Mouse (Mus musculus) retina, postnatal 7 days (tissue): Measurements from ENCODE around the gene Fsd1.

Source experiments
- DNase-seq: peaks from one replicate; pipeline ENCODE4 v3.0.0-alpha.2; 2012; ENCODE audit warnings: low read depth, low spot score

Gene Fsd1

DNA sequence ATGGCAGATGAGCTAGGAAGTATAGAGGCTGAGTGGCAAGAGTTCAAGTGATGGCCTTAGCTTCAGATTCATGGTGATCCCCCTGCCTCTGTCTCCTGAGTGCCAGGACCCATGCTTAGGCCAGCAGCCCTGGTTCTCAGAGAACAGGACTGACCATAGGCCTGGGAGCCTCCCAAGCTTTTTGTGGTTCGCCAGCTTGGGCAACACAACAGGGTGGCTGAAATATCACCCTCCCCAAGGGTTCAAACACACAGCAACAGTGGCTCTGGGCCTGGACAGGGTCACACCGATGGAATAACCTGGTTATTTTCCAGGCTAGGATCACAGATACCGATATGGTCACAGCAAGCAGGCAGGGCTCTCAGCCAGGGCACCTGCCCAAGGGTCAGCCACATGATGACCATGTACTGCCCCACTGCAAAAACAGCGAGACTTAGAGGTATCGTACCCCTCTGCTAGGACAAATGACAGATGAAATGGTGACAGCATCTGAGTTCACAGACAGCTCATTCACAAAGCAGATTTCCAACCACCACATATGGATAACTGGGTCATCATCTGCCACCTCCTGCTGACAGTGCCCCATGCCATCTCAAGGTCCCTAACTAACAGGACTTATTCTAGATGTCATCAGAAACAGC lies 41.6 kb downstream of the Fsd1 start:
- no peak for DNase-seq

DNA sequence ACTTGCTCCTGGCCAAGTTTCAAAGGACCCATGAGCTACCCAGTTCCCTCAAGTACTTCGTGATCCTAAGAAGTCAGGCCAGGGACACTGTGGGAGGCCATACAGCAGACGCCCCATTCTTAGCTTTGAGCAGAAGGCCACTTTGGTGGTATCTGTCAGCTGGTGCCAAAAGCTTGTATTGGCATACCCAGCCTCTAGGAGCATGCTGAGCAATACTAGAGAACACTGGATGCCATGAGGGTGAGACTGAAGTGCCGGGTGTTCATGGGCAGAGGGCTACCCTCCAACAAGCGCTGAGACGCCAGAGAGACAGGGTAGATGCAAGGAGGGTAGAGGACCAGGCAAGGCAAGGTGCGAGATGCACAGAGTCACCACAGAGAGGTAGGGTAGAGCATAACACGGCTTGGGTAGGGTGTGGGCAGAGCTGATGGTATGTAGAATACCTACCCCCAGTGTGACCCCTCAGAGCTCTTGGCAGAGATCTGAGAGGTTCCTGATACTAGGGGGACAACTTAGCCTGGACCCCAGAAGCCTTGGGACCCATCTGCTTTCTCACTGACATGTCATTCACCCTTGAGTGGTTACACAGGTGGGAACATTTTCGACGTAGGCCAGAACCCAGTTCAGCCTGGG lies 44.0 kb downstream of the Fsd1 start:
- no peak for DNase-seq

DNA sequence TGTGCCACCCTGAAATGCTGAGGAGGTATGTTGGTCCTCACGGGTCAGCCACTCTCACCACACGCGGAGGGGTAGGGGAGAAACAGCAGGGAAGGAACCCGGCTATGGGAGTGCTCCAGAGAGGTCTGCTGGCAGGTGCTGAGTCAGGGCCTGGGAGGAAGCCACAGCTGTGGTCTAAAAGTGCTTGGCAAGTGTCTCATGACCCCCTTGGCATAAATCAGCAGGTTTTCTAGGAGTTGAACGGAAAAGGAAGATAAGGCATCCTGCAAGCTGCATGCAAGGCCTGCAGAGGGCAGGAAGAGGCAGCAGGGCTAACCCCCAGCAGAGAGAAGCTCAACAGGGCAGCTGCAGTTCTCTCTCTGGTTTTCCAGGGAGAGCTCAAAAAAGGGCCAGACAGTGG lies 44.6 kb downstream of the Fsd1 start:
- DNase-seq = no peak

DNA sequence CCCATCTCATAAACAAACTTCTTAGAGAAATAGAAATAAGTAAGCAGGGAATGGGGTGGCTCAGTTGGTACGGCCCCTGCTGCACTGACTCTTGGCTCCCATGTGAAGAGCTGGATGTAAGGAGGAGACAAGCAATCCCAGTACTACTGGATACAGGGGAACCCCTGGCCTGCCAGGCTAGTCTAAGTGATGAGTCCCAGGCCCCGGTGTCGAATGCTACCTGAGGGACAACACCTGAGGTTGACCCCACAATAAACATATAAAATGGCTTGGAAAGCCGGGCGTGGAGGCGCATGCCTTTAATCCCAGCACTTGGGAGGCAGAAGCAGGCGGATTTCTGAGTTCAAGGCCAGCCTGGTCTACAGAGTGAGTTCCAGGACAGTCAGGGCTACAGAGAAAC lies 45.1 kb downstream of the Fsd1 start:
- DNase-seq = no peak

DNA sequence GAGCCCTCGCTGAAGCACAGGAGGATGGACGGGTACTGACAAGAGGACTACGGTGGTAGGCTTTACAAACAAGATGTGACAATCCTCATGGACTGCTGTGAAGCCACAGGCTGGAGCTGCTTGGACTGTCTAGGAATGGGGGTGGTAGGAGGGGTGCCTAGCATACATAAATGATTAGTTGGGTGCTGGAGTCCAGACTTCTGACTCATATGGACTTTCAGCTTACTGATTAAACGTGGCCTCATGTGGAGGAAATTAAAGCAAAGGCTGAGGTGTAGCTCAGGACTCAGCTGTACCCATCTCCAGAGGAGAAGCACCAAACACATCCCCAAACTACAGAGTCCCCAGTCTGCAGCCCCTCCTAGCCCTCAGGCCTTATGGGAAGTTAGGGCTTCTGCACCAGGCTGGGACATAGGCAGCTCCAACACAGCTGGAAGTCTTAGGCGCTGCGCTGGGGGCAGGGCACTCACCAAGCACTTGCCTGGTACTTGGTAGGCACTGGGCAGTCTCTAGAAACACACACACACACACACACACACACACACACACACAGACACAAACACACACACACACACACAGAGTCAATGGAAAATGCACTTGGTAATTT lies 45.9 kb downstream of the Fsd1 start:
- no peak for DNase-seq

DNA sequence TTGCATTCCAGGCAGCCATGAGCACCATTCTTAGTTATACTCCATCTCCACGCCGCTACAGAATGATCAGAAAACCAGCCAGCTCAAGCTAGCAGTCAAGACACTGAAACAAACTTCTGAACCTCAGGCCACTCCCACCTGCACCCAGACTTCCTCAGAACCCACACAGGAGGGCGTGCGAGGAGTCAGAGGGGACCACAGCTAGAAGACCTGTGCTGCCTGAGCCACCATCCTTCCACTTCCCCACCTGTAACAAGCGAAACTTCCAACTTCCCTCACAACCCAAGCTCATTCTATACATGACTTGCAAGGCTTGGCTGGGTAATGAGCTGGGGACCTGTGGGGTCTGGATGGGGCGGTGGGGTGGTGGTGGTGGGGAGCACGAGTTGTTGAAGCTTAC lies 46.5 kb downstream of the Fsd1 start:
- no peak for DNase-seq

DNA sequence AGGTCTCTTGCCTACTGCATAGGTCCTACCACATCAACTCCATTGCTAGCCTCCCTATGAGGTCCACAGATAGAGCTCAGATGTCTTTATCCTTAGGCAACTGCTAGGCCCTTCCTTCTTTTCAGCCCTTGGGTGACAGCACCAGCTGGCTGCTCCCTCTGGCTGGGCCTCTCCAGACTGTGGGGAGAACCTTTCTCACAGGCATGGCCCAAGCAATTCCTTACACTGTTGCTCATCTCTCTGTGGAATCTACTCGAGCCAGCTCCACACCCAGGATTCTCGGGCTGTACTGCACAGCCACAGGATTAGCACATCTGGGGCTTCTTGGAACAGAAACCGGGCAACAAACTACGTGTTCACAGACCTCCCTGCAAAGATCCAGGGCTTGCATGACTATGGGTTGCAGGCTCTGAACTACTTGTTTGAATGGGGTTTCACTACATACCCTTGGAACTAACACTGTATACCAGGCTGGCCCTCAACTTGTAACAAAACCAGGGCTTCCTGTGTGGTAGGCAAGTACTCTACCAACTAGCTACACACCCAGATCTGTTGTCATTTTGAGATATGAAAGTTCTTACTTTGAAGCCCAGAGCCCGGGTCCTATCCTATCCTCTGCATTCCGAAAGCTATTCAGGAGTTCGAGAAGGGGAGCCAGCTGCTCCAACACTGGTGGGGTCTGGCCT lies 47.9 kb downstream of the Fsd1 start:
- DNase-seq = no peak

DNA sequence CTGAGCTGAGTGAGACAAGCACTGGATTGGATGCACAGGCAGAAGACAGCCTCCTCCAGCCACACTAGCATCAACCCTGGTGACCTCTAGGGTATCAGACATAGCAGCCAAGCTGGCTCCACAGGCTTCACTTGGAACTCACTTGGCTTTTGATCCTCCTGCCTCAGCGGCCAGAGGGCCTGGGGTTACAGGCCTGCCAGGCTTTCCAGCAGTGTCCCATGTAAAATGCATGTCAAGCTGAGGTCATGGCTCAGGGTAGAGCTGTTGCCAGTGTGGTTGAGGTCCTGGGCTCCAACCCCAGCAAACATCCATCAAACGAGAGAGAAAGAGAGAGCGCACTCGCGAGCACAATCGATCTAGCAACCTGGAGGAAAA lies 48.4 kb downstream of the Fsd1 start:
- DNase-seq = no peak

DNA sequence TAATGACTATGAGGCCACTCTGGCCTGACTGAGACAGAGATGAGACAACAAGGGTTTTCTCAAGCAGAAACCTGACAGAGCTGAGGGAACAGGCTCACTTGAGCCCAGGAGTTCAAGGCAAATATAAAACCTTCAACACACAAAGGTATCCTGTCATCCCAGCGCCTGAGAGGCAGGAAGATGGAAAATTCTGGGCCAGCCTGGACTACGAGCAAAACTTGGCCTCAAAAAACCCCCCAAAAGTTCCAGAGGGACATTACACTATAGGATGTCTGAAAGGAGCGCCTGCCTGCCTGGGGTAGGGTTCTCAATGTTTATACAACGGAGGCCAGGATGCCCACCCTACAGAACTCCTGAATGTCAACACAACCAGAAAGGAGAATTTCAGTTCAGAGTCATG lies 48.9 kb downstream of the Fsd1 start:
- no peak for DNase-seq

DNA sequence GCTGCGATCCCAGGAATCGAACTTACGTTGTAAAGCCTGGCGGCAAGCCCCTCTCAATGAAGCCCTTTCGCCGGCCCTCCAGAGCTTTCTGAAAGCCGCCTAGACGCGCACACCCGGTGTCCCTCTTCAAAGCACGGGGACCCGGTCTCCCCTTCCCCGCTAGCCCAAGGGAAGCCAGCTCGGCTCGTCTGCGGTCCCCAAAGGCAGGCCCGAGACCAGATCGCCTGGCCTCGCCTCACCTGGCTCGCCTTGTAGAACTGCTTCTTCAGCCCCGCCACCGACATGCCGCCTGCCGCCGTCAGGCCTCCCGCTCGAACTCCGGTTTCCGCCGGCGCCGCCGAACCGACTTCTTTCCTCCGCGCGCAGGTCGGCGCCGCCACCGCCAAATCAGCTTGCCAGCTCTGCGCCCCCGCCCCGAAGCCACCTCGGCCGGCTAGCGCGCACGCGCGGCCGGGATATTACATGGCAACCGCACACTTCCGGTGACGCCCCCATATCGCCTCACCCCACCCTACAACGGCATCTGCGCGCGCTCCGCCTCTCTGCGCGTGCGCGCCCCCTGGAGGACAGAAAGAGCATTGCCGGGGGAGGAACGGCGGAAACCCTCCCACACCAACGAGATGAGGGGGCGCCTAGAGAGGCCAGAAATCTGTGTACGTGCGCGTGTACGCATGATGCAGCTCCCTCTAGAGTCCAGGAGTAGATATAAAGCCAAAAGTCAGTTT lies 50.0 kb downstream of the Fsd1 start, which contains the start of gene Sh3gl1:
Gene Sh3gl1, minus strand, starts transcription at position 460 of the 725 bp plus-strand sequence.
- DNase-seq = peak; percentile 99

DNA sequence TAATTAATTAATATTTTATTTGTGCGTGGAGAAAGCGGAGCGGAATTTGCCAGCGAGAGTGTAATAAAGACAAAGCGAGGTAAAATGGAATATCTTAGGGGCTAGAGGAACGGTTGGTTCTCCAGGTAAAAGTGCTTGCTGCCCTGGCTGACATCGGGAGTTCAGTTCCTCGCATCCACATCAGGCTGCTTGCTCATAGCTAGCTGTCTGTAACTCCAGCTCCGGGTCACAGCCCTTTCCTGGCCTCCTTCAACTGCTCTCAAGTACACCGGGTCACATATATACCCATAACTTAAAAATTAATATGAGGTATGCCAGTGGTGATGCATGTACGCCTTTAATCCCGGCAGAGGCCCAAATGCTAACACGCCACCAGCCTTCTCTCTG lies 50.6 kb downstream of the Fsd1 start:
- DNase-seq = no peak

DNA sequence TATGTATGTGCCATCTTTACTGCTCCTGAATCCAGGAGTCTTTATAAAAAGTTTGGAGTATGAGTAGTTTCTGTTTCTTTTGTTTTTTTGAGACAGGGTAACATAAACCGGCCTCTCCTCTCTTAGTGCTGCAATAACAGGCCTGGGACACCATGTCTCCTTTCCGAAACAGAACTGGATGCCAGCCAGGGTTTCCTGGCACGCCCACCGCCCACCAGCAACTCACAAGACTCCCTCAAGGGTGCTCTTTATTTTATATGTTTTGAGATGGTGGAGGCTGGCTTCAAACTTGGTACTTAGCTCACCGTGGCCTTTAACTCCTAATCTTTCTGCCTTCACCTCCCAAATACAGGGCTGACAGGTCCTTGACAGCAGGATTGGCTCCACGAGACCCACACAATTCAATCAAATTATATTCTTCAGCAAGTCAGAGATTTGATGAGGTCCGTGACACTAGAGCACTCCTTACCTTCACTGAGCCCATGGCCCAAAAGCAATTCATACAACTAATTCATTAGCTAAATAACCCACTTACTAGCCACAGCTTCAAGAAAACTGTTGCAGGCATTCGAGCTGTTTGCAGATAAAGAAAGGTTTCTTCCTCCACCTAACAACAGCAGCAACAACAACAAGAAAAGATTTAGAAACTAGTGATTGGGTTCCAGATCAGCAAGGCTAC lies 52.4 kb downstream of the Fsd1 start:
- no peak for DNase-seq

DNA sequence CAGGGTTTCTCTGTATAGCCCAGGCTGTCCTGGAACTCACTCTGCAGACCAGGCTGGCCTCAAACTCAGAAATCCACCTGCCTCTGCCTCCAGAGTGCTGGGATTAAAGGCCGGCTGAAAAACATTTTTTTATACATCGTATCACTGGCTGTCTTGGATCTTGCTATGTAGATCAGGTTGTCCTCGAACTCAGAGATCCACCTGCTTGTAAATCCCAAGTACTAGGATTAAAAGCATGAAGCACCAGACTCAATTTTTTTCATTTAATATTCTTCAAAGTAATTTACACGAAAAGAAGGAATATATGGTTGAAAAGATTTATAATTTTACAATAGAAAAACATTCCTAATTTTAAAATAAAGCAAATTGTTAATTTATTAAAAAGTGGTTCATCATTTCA lies 53.0 kb downstream of the Fsd1 start:
- no peak for DNase-seq

DNA sequence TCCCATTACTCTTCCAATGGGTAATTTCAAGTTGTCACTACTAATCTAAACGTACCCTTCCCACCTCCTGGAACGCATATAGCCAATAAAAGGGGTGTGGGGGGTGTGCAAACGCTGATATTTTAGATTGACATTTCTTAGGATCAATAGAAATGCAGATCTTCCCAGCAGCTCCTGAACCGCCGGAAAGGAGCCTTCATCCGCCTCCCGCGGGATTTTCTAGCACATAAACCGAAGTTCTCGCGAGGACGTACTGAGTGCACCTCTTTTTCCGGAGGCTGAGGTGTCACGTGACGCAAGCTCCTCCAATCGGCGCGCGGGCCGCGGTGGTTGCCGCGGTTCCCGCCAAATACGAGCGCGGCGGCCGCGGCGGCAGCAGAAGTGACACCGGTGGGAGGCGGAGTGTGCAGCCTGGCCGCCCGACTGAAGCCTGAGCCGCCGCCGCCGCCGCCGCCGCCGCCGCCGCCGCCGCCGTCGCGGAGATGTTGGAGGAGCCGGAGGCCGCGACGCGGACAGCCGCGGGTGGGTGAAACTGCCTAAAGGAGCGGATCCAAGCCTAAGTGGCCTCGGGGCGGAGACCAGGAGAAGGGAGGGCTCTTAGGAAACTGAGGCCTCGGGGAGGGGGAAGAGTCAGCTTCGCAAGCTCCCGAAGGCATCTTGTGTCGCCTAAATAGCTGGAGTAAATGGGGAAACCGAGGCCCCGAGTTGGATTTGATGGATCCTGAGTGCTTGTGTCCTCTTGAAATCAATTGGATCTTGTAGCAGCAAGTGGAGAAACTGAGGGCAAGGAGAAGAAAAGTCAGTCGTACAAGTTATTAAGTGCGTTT lies 53.9 kb downstream of the Fsd1 start, which contains the start of gene Chaf1a:
Gene Chaf1a, plus strand, starts transcription at position 410 of the 827 bp plus-strand sequence.
- peak; percentile 94 for DNase-seq

DNA sequence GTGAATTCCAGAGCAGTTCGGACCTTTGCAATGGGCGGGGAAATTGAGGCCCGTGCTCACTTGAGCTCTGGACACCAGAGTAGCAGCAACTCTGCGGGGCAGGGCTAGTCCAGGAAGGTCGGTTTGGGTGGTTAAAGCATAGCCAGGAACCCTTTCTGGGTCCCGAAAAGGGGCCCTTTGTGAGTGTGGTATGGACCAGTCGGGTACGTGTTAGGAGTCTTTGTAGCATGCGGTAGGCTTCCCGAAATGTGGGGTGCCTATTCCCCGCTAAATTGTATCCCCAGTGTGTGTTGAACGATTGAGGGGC lies 54.5 kb downstream of the Fsd1 start:
- DNase-seq = no peak
